Mouse (Mus musculus): ENCODE data around the gene Dpp6. TPM values are rescaled to one million over a fixed set of nuclear protein-coding genes. Genes with fewer than 3 reads are reported as not detected.

Dpp6 gene
- total and polyA plus RNA-seq, 3 experiments, result not detected

GRCm38 (mm10) chr5:27052441-27052840 lies 235.4 kb downstream of the Dpp6 start:
- no peaks in the 10 kb centered on the region for H3K27me3 ChIP-seq (ENCODE audit: control insufficient read depth in 1 of 2, insufficient read depth in 2 of 2, low read length in 2 of 2)
- no peaks in the 10 kb centered on the region for H3K9me3 ChIP-seq (replicated peaks; ENCODE audit: insufficient read depth, low read length)
- H3K79me2 ChIP-seq (ENCODE audit: control insufficient read depth, insufficient read depth, low read length, poor library complexity), result no peaks in the 10 kb centered on the region
- no peak overlapping the region for H3K9ac ChIP-seq (ENCODE audit: control insufficient read depth, low read depth, low read length, poor library complexity, severe bottlenecking)
- H3K4me1 ChIP-seq (ENCODE audit: control insufficient read depth in 1 of 2, insufficient read depth in 2 of 2, low read length in 2 of 2), result no peaks in the 10 kb centered on the region
- DNase-seq (ENCODE audit: low read depth, low spot score), result peak; percentile 12
- H3K4me3 ChIP-seq (ENCODE audit: control insufficient read depth in 1 of 2, insufficient read depth in 1 of 2, low read depth in 2 of 2, low read length in 2 of 2), result no peak overlapping the region
- no peak for TF ChIP-seq MYC (IDR thresholded peaks at IDR 0.05; ENCODE audit: low read depth, low read length)
- no peak for TF ChIP-seq NRF1 (IDR thresholded peaks at IDR 0.05; ENCODE audit: insufficient read depth, low read depth, low read length, poor library complexity, severe bottlenecking)
- H3K27ac ChIP-seq (ENCODE audit: control insufficient read depth, low read depth, low read length), result no peak overlapping the region
- no peaks in the 10 kb centered on the region for H3K36me3 ChIP-seq (ENCODE audit: control insufficient read depth in 1 of 2, insufficient read depth in 2 of 2, low read length in 2 of 2)

DNA sequence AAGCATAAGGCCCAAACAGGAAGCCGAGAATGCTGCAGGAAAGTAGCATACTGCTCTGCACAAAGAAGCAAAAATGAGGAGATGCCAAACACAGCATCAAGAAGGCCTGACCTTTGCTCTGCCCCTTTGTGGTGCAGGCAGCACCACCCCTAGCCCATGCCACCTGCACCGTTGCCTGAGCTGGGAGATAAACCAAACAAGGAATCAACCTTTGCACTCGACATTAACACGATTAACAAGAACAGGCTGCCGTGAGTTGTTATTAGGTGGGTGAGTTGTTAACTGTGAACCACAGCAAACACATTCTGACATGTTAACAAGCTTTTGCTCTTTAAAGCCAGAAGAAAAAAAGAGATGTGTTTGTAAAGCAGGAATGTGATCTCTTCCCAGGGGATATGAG lies 239.4 kb downstream of the Dpp6 start:
- H3K79me2 ChIP-seq (ENCODE audit: control insufficient read depth, insufficient read depth, low read length, poor library complexity), result no peaks in the 10 kb centered on the region
- no peak overlapping the region for H3K4me3 ChIP-seq (ENCODE audit: control insufficient read depth in 1 of 2, insufficient read depth in 1 of 2, low read depth in 2 of 2, low read length in 2 of 2)
- TF ChIP-seq POLR2AphosphoS2 (IDR thresholded peaks at IDR 0.05; ENCODE audit: low read length) (no peak), MAX (IDR thresholded peaks at IDR 0.05; ENCODE audit: low read length) (no peak), MYC (IDR thresholded peaks at IDR 0.05; ENCODE audit: low read depth, low read length) (no peak), JUND (IDR thresholded peaks at IDR 0.05; ENCODE audit: low read depth, low read length) (no peak), CTCF (IDR thresholded peaks at IDR 0.05 in 2 of 3, conservative IDR thresholded peaks at IDR 0.05 in 1 of 3; ENCODE audit: control insufficient read depth in 1 of 3, insufficient read depth in 1 of 3, low read depth in 2 of 3, low read length in 3 of 3, poor library complexity in 1 of 3, severe bottlenecking in 1 of 3) (no peak), ZC3H11A (IDR thresholded peaks at IDR 0.05; ENCODE audit: low read depth, low read length) (no peak), HCFC1 (IDR thresholded peaks at IDR 0.05; ENCODE audit: low read depth, low read length) (no peak)
- no peaks in the 10 kb centered on the region for H3K4me1 ChIP-seq (ENCODE audit: control insufficient read depth in 1 of 2, insufficient read depth in 2 of 2, low read length in 2 of 2)
- no peaks in the 10 kb centered on the region for H3K27me3 ChIP-seq (ENCODE audit: control insufficient read depth in 1 of 2, insufficient read depth in 2 of 2, low read length in 2 of 2)
- no peaks in the 10 kb centered on the region for H3K36me3 ChIP-seq (ENCODE audit: control insufficient read depth in 1 of 2, insufficient read depth in 2 of 2, low read length in 2 of 2)
- no peak overlapping the region for H3K9ac ChIP-seq (ENCODE audit: control insufficient read depth, low read depth, low read length, poor library complexity, severe bottlenecking)
- no peak overlapping the region for H3K27ac ChIP-seq (ENCODE audit: control insufficient read depth, low read depth, low read length)
- no peaks in the 10 kb centered on the region for H3K9me3 ChIP-seq (replicated peaks; ENCODE audit: insufficient read depth, low read length)
- no peak for DNase-seq (ENCODE audit: low read depth, low spot score)

DNA sequence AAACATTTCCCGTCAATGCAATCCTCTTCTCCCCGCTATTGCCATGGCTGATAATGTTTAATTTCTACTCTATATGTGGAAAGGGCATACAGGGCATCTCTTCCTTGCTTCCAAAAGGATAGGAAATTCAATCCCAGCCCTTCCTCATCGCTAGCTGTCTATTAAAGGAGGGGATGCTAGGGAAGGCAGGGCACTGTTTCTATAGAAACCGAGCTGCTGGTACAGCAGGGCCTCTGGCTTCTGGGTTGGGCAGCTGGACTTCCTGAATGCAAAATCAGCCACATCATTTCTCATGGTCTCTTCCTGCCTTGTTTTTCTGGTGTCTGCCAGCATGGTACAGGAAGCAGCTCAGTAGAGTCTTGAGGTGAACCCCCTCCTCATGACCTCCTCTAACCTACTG lies 243.1 kb downstream of the Dpp6 start:
- no peaks in the 10 kb centered on the region for H3K36me3 ChIP-seq (ENCODE audit: control insufficient read depth in 1 of 2, insufficient read depth in 2 of 2, low read length in 2 of 2)
- H3K9ac ChIP-seq (ENCODE audit: control insufficient read depth, low read depth, low read length, poor library complexity, severe bottlenecking), result no peak overlapping the region
- no peak for TF ChIP-seq MEF2A (IDR thresholded peaks at IDR 0.05; ENCODE audit: extremely low read depth, insufficient replicate concordance, low read depth, low read length, poor library complexity, severe bottlenecking)
- TF ChIP-seq NELFE (IDR thresholded peaks at IDR 0.05; ENCODE audit: low read depth, low read length), result no peak
- TF ChIP-seq SIN3A (IDR thresholded peaks at IDR 0.05; ENCODE audit: low read length), result no peak
- TF ChIP-seq KAT2A (conservative IDR thresholded peaks at IDR 0.05; ENCODE audit: low read depth, low read length), result no peak
- TF ChIP-seq CTCF (IDR thresholded peaks at IDR 0.05 in 2 of 3, conservative IDR thresholded peaks at IDR 0.05 in 1 of 3; ENCODE audit: control insufficient read depth in 1 of 3, insufficient read depth in 1 of 3, low read depth in 2 of 3, low read length in 3 of 3, poor library complexity in 1 of 3, severe bottlenecking in 1 of 3), result no peak
- TF ChIP-seq EP300 (IDR thresholded peaks at IDR 0.05; ENCODE audit: low read depth in 1 of 2, low read length in 2 of 2), result no peak
- no peak for TF ChIP-seq ZKSCAN1 (IDR thresholded peaks at IDR 0.05; ENCODE audit: low read depth, low read length)
- TF ChIP-seq NRF1 (IDR thresholded peaks at IDR 0.05; ENCODE audit: insufficient read depth, low read depth, low read length, poor library complexity, severe bottlenecking), result no peak
- no peak for TF ChIP-seq TAL1 (IDR thresholded peaks at IDR 0.05; ENCODE audit: low read length)
- TF ChIP-seq BHLHE40 (IDR thresholded peaks at IDR 0.05; ENCODE audit: borderline replicate concordance, low read depth, low read length), result no peak
- TF ChIP-seq E2F4 (IDR thresholded peaks at IDR 0.05; ENCODE audit: borderline replicate concordance, low read depth, low read length), result no peak
- TF ChIP-seq TBP (IDR thresholded peaks at IDR 0.05; ENCODE audit: low read depth, low read length), result no peak
- no peak for TF ChIP-seq POLR2A (IDR thresholded peaks at IDR 0.05; ENCODE audit: control insufficient read depth in 1 of 2, insufficient read depth in 1 of 2, low read depth in 1 of 2, low read length in 2 of 2, poor library complexity in 1 of 2)
- TF ChIP-seq MAFK (IDR thresholded peaks at IDR 0.05; ENCODE audit: borderline replicate concordance, low read depth, low read length), result no peak
- TF ChIP-seq ZC3H11A (IDR thresholded peaks at IDR 0.05; ENCODE audit: low read depth, low read length), result no peak
- TF ChIP-seq USF2 (IDR thresholded peaks at IDR 0.05; ENCODE audit: borderline replicate concordance in 1 of 2, insufficient read depth in 1 of 2, low read depth in 1 of 2, low read length in 2 of 2), result no peak
- no peak for TF ChIP-seq POLR2AphosphoS2 (IDR thresholded peaks at IDR 0.05; ENCODE audit: low read length)
- no peak for TF ChIP-seq RAD21 (IDR thresholded peaks at IDR 0.05; ENCODE audit: low read depth, low read length)
- no peak for TF ChIP-seq RCOR1 (IDR thresholded peaks at IDR 0.05; ENCODE audit: low read depth, low read length)
- TF ChIP-seq ELF1 (IDR thresholded peaks at IDR 0.05; ENCODE audit: low read depth, low read length), result no peak
- no peaks in the 10 kb centered on the region for H3K27me3 ChIP-seq (ENCODE audit: control insufficient read depth in 1 of 2, insufficient read depth in 2 of 2, low read length in 2 of 2)
- no peak overlapping the region for H3K27ac ChIP-seq (ENCODE audit: control insufficient read depth, low read depth, low read length)
- no peaks in the 10 kb centered on the region for H3K9me3 ChIP-seq (replicated peaks; ENCODE audit: insufficient read depth, low read length)
- no peak overlapping the region for H3K4me3 ChIP-seq (ENCODE audit: control insufficient read depth in 1 of 2, insufficient read depth in 1 of 2, low read depth in 2 of 2, low read length in 2 of 2)
- DNase-seq (ENCODE audit: low read depth, low spot score), result no peak
- H3K79me2 ChIP-seq (ENCODE audit: control insufficient read depth, insufficient read depth, low read length, poor library complexity), result no peaks in the 10 kb centered on the region
- no peaks in the 10 kb centered on the region for H3K4me1 ChIP-seq (ENCODE audit: control insufficient read depth in 1 of 2, insufficient read depth in 2 of 2, low read length in 2 of 2)

Measured in MEL (cell line).